Mouse (Mus musculus) right cerebral cortex, adult 18-20 months (tissue): ENCODE measurements around the gene Nme9.

Experiments used
- DNase-seq: peaks from one replicate; pipeline ENCODE4 v3.0.0; 2022; ENCODE audit warnings: mixed read lengths

The Nme9 gene

GRCm38 (mm10) chr9:99437031-99437764 is 14.1 kb upstream of the Nme9 start, which contains the start of gene Mras:
Gene Mras (minus strand): TSS chr9:99437381.
- DNase-seq = no peak

GRCm38 (mm10) chr9:99437781-99438565 is 13.3 kb upstream of the Nme9 start:
- DNase-seq = no peak

GRCm38 (mm10) chr9:99439064-99439463 is 12.2 kb upstream of the Nme9 start:
- DNase-seq = no peak

GRCm38 (mm10) chr9:99440941-99441340 is 10.3 kb upstream of the Nme9 start:
- DNase-seq = peak; percentile 77

GRCm38 (mm10) chr9:99441647-99442433 is 9.4 kb upstream of the Nme9 start:
- no peak for DNase-seq

- no peak for DNase-seq
These were observed 6.6 kb upstream of the Nme9 start for GRCm38 (mm10) chr9:99444590-99445178.

GRCm38 (mm10) chr9:99446259-99446658 is 5.0 kb upstream of the Nme9 start:
- DNase-seq = no peak

- DNase-seq = no peak
These were observed 4.0 kb upstream of the Nme9 start for GRCm38 (mm10) chr9:99447323-99447722.

GRCm38 (mm10) chr9:99449886-99450647 is 1.2 kb upstream of the Nme9 start:
- DNase-seq = peak; percentile 35

GRCm38 (mm10) chr9:99454211-99454610 is 2.9 kb downstream of the Nme9 start:
- DNase-seq = no peak

- DNase-seq = peak; percentile 40
These were observed 7.4 kb downstream of the Nme9 start for GRCm38 (mm10) chr9:99458529-99459208.

- DNase-seq = no peak
These were observed 8.5 kb downstream of the Nme9 start for GRCm38 (mm10) chr9:99459730-99460129.

GRCm38 (mm10) chr9:99464876-99465275 is 13.6 kb downstream of the Nme9 start:
- no peak for DNase-seq

GRCm38 (mm10) chr9:99468572-99468971 is 17.3 kb downstream of the Nme9 start:
- DNase-seq = no peak

- DNase-seq = no peak
These were observed 18.5 kb downstream of the Nme9 start for GRCm38 (mm10) chr9:99469681-99470273.

GRCm38 (mm10) chr9:99470347-99471092 is 19.2 kb downstream of the Nme9 start:
- DNase-seq = no peak

- no peak for DNase-seq
These were observed 20.1 kb downstream of the Nme9 start for GRCm38 (mm10) chr9:99471334-99471733.

GRCm38 (mm10) chr9:99479181-99479711 is 28.0 kb downstream of the Nme9 start:
- peak; percentile 65 for DNase-seq

- peak; percentile 38 for DNase-seq
These were observed 29.5 kb downstream of the Nme9 start for GRCm38 (mm10) chr9:99480764-99481163.

GRCm38 (mm10) chr9:99483191-99483590 is 31.9 kb downstream of the Nme9 start:
- DNase-seq = no peak
